Comparison of ENCODE assay signal across 7 mouse cellular contexts in the genomic region with DNA sequence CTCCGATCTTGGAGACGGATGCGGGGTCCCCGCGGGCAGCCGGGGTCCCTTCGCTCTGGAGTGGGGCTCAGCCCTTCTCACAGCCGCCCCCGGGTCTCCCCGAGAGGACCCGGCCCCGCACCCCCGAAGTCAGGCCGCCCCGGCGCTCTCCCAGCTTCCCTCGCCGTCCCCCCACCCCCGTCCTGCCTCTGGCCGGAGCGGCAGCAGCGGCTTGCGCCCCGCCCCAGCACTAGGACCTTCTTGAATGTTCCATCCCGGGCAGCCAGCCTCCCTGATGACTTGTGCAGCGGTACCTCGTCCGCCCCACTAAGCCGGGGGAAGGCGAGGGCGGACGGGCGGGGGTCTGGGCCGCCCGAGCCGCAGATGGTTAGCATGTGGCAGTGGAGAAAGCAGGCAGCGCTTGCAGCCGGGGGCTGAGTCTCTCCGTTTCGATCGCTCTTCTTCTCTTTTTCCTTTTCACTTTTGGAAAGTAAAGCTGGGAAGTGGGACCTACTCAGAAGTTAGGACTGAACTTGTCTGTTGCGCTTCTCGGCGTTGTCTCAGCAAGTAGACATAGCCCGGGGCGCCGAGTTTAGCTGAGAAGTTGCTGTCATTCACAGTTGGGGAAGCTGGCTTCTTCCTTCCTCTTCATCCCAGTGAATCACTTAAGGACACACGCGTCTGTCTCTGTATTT. TPM values are rescaled to one million over a fixed set of nuclear protein-coding genes. Genes with fewer than 3 reads are reported as not detected.
DNase-seq lines count a peak whose midpoint lies in the region; TF ChIP-seq lines count a peak whose summit lies in the region.

No protein-coding gene starts in this region.

- WGBS in heart, embryonic 10.5 days, result under 1% methylated on average over 49 of the region's 49 CpGs

- peaks cover 3% of the 10 kb centered on the region; the same call in 1 of the 2 replicates for H3K27me3 ChIP-seq in E14TG2a.4 (ENCODE audit: insufficient read depth, low read length)
- no peaks in the 10 kb centered on the region for H3K27me3 ChIP-seq in heart, embryonic 10.5 days (ENCODE audit: insufficient read depth, poor library complexity, severe bottlenecking)

- TF ChIP-seq CTCF in E14TG2a.4 (conservative IDR thresholded peaks at IDR 0.05; ENCODE audit: low read length), result no peak

- DNase-seq in CD4-positive helper T cell, adult 2 months (ENCODE audit: low read depth, low spot score), result peak; percentile 75
- DNase-seq in c-Kit-positive CD71-positive TER-119-positive erythroid progenitor cells, embryonic 14.5 days (ENCODE audit: low spot score), result peak; percentile 50
- peak; percentile 77 for DNase-seq in heart, embryonic 10.5 days (ENCODE audit: low spot score)
- DNase-seq in kidney, postnatal 25 days, result peak; percentile 78 to 89
- peak; percentile 79 for DNase-seq in lung, postnatal 14 days
- peak; percentile 43 to 70 for DNase-seq in spleen, postnatal 4 days (ENCODE audit: low spot score in 2 of 2)

- peak overlapping the region; percentile 93 for H3K4me3 ChIP-seq in E14TG2a.4 (replicated peaks; ENCODE audit: low read length)
- H3K4me3 ChIP-seq in heart, embryonic 10.5 days, result peak overlapping the region; percentile 86

- no peaks in the 10 kb centered on the region for H3K9me3 ChIP-seq in E14TG2a.4 (ENCODE audit: low read length)
- no peaks in the 10 kb centered on the region for H3K9me3 ChIP-seq in heart, embryonic 10.5 days

- no peaks in the 10 kb centered on the region for H3K36me3 ChIP-seq in E14TG2a.4 (ENCODE audit: insufficient read depth, low read length)
- H3K36me3 ChIP-seq in heart, embryonic 10.5 days, result peaks cover 4% of the 10 kb centered on the region; the same call in 1 of the 2 replicates

- peaks cover 29% of the 10 kb centered on the region for H3K4me1 ChIP-seq in E14TG2a.4 (replicated peaks; ENCODE audit: low read depth, low read length)
- H3K4me1 ChIP-seq in heart, embryonic 10.5 days, result peaks cover 26% of the 10 kb centered on the region

- peak overlapping the region; percentile 98 for H3K27ac ChIP-seq in heart, embryonic 10.5 days

RNA-seq across cellular contexts. Expression of a gene that starts 0.5 kb away (rescaled TPM):
- polyA plus RNA-seq in heart, embryonic 10.5 days (2016; fragmentation: Nextera tagmentation; extraction: Ambion mirVana), result 55.0 and 66.4 TPM in 2 replicates

Comparison
In these comparisons a context has a peak if more than half of its experiments do, and no peak if none do; other contexts are left out.
1. Peak in every context shown above with its lines: DNase-seq, H3K4me3 ChIP-seq and H3K27ac ChIP-seq.